Mouse (Mus musculus): Measurements from ENCODE around the gene Mmp10. TPM values are rescaled to one million over a fixed set of nuclear protein-coding genes. Genes with fewer than 3 reads are reported as not detected.

Mmp10 gene
- polyA plus RNA-seq, 1 experiment from 2014 or later = 0.09 TPM

Other genes starting within 250 kb of the Mmp10 start
- gene Mmp13, start 229.8 kb upstream of the Mmp10 start, polyA plus RNA-seq (2015; fragmentation: Nextera tagmentation; extraction: Ambion mirVana) = 0.30 and 0.34 TPM in 2 replicates
- gene Mmp12, start 158.0 kb upstream of the Mmp10 start, polyA plus RNA-seq (2015; fragmentation: Nextera tagmentation; extraction: Ambion mirVana) = not detected in 2 replicates
- gene Mmp1b, start 114.3 kb upstream of the Mmp10 start, polyA plus RNA-seq (2015; fragmentation: Nextera tagmentation; extraction: Ambion mirVana) = not detected in 2 replicates
- gene Mmp3, start 56.5 kb upstream of the Mmp10 start, polyA plus RNA-seq (2015; fragmentation: Nextera tagmentation; extraction: Ambion mirVana) = not detected in 2 replicates
- gene Mmp8, start 56.1 kb downstream of the Mmp10 start, polyA plus RNA-seq (2015; fragmentation: Nextera tagmentation; extraction: Ambion mirVana) = 0.35 and 0.89 TPM in 2 replicates
- not detected in 2 replicates for gene Mmp27, start 69.0 kb downstream of the Mmp10 start, polyA plus RNA-seq (2015; fragmentation: Nextera tagmentation; extraction: Ambion mirVana)
- gene Mmp20, start 125.9 kb downstream of the Mmp10 start, polyA plus RNA-seq (2015; fragmentation: Nextera tagmentation; extraction: Ambion mirVana) = not detected in 2 replicates
- gene Mmp7, start 189.7 kb downstream of the Mmp10 start, polyA plus RNA-seq (2015; fragmentation: Nextera tagmentation; extraction: Ambion mirVana) = not detected in 2 replicates